Mouse (Mus musculus) myocyte (in vitro differentiated cells): Measurements from ENCODE around the gene Lcn3. TPM values are rescaled to one million over a fixed set of nuclear protein-coding genes. Genes with fewer than 3 reads are reported as not detected.

Experiments used
- H3K27me3 ChIP-seq: one replicate; pipeline ENCODE4 v1.6.1; 2011; ENCODE audit not compliant: control insufficient read depth, insufficient read depth, insufficient read length
- H3K36me3 ChIP-seq: one replicate; pipeline ENCODE4 v1.6.1; 2011; ENCODE audit not compliant: control insufficient read depth, insufficient read depth
- H3K4me2 ChIP-seq: one replicate; pipeline ENCODE4 v1.6.1; 2011; ENCODE audit warnings: low read depth, control low read depth
- H3K4me3 ChIP-seq: one replicate; pipeline ENCODE4 v1.5.1; 2011; ENCODE audit warnings: mild to moderate bottlenecking, control low read depth, moderate library complexity
- H3K79me2 ChIP-seq: one replicate; pipeline ENCODE4 v1.6.1; 2011; ENCODE audit not compliant: control insufficient read depth, insufficient read depth
- H3ac ChIP-seq: one replicate; pipeline ENCODE4 v1.6.1; 2011; ENCODE audit not compliant: control insufficient read depth, insufficient read length
- CEBPB ChIP-seq: IDR thresholded peaks from 2 replicates; pipeline ENCODE4 v1.6.1; 2011; ENCODE audit warnings: mild to moderate bottlenecking, moderate library complexity; ENCODE audit not compliant: poor library complexity, insufficient read depth, severe bottlenecking
- E2F4 ChIP-seq: IDR thresholded peaks from one replicate; pipeline ENCODE4 v1.6.1; 2011; ENCODE audit warnings: mild to moderate bottlenecking, control low read depth, moderate library complexity; ENCODE audit not compliant: insufficient read depth
- MAX ChIP-seq: IDR thresholded peaks from one replicate; pipeline ENCODE4 v1.6.1; 2011; ENCODE audit warnings: low read depth, mild to moderate bottlenecking, control low read depth
- MYOD1 ChIP-seq, 3 experiments: IDR thresholded peaks; one replicate each; pipeline ENCODE4 v1.6.1; 2011; ENCODE audit warnings: control low read depth in 2 of 3, low read depth in 2 of 3, mild to moderate bottlenecking in 2 of 3, moderate library complexity in 1 of 3; ENCODE audit not compliant: insufficient read length in 2 of 3, control insufficient read depth in 1 of 3
- MYOG ChIP-seq, 3 experiments: IDR thresholded peaks; one replicate each; pipeline ENCODE4 v1.6.1; 2011; ENCODE audit warnings: control low read depth in 2 of 3, low read depth in 2 of 3, mild to moderate bottlenecking in 2 of 3; ENCODE audit not compliant: insufficient read length in 2 of 3, control insufficient read depth in 1 of 3, insufficient read depth in 1 of 3
- POLR2A ChIP-seq: IDR thresholded peaks from one replicate; pipeline ENCODE4 v1.6.1; 2011; ENCODE audit warnings: low read depth, mild to moderate bottlenecking, control low read depth, moderate library complexity; ENCODE audit not compliant: insufficient read length
- POLR2AphosphoS2 ChIP-seq: IDR thresholded peaks from one replicate; pipeline ENCODE4 v1.6.1; 2011; ENCODE audit warnings: low read depth, control low read depth; ENCODE audit not compliant: insufficient read length
- REST ChIP-seq: IDR thresholded peaks from one replicate; pipeline ENCODE4 v1.6.1; 2011; ENCODE audit warnings: mild to moderate bottlenecking, control low read depth, moderate library complexity; ENCODE audit not compliant: insufficient read depth, insufficient read length
- SRF ChIP-seq: IDR thresholded peaks from one replicate; pipeline ENCODE4 v1.6.1; 2011; ENCODE audit warnings: low read depth; ENCODE audit not compliant: control insufficient read depth, insufficient read length
- TCF12 ChIP-seq: IDR thresholded peaks from one replicate; pipeline ENCODE4 v1.6.1; 2011; ENCODE audit warnings: mild to moderate bottlenecking, control low read depth; ENCODE audit not compliant: poor library complexity, insufficient read depth, severe bottlenecking
- TCF3 ChIP-seq: IDR thresholded peaks from one replicate; pipeline ENCODE4 v1.6.1; 2011; ENCODE audit warnings: low read depth, control low read depth; ENCODE audit not compliant: insufficient read length
- USF1 ChIP-seq: IDR thresholded peaks from one replicate; pipeline ENCODE4 v1.6.1; 2011; ENCODE audit warnings: low read depth, mild to moderate bottlenecking, control low read depth, moderate library complexity
- polyA plus RNA-seq: library from polyadenylated mRNA; unstranded; fragments of >200 nt; fragmentation: generic; extraction: Trizol; gene quantifications from one replicate; pipeline ENCODE4 v1.2.1, GENCODE M21; 2012; ENCODE audit warnings: missing spikeins

Lcn3 gene
- polyA plus RNA-seq, 1 experiment = not detected

DNA sequence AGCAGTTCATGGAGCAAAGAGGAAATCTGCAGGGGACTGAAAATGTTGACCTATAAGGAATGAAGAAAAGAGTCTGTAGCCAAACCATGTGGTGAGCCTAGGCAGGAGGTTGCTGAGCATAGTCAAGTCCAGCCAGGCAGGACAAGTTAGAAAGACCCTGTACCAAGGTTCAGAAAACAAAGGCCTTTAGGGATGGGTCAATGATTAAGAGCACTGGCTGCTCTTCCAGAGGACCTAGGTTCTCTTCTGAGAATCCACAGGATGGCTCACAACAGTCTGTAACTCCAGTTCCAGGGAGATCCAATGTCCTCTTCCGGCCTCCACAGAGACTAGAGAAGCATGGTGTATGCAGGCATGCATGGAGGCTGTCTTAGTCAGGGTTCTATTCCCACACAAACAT lies 11.2 kb upstream of the Lcn3 start:
- H3K27me3 ChIP-seq = no peaks in the 10 kb centered on the region
- H3K4me2 ChIP-seq = no peak overlapping the region
- TF ChIP-seq TCF3 = no peak
- TF ChIP-seq MAX = no peak
- no peak for TF ChIP-seq POLR2A
- no peak for TF ChIP-seq E2F4
- no peak for TF ChIP-seq MYOD1 (IDR thresholded peaks at IDR 0.05; ENCODE audit: control insufficient read depth in 1 of 3, insufficient read length in 2 of 3, low read depth in 2 of 3)

DNA sequence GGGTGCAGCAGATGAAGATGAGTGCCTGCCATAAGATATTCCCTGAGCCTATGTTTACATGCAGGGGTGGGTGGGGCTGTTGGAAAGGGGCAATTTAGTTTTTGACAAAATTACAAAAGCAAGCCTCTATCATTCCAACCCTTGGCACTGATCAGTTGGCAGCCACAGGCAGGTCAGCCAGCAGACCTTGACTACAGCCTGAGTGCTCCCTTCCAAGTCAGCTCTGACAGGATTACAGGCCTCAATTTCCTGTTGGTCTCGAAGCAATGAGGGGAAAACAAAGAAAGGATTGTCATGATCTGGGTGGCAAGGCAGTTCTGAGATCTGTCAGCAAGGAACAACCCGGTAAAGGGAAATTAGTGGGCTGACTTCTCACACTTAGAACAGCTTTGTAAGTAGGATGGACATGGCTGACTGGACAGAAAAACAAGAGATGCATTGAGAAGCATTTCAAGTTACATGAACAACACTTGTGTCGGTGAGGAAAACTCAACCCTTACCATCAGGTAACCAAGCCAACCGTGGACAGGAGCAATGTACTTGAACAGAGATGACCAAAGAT lies 7.2 kb upstream of the Lcn3 start:
- Histone ChIP-seq H3K36me3 (no peaks in the 10 kb centered on the region), H3K4me2 (no peak overlapping the region), H3K4me3 (no peak overlapping the region), H3K27me3 (peaks cover 23% of the 10 kb centered on the region), H3K79me2 (no peaks in the 10 kb centered on the region), H3ac (no peak overlapping the region)
- TF ChIP-seq SRF = no peak
- TF ChIP-seq CEBPB = no peak
- no peak for TF ChIP-seq POLR2A
- TF ChIP-seq REST = no peak
- TF ChIP-seq TCF3 = no peak
- TF ChIP-seq MAX = no peak
- no peak for TF ChIP-seq MYOG (IDR thresholded peaks at IDR 0.05; ENCODE audit: control insufficient read depth in 1 of 3, insufficient read depth in 1 of 3, insufficient read length in 2 of 3, low read depth in 2 of 3)
- no peak for TF ChIP-seq USF1
- no peak for TF ChIP-seq E2F4
- TF ChIP-seq TCF12 = no peak
- TF ChIP-seq MYOD1 (IDR thresholded peaks at IDR 0.05; ENCODE audit: control insufficient read depth in 1 of 3, insufficient read length in 2 of 3, low read depth in 2 of 3) = no peak
- TF ChIP-seq POLR2AphosphoS2 = no peak

More for the DNA sequence above, 11.2 kb upstream of the Lcn3 start:
- Histone ChIP-seq H3K36me3 (no peaks in the 10 kb centered on the region), H3K79me2 (no peaks in the 10 kb centered on the region), H3K4me3 (no peak overlapping the region), H3ac (no peak overlapping the region)

DNA sequence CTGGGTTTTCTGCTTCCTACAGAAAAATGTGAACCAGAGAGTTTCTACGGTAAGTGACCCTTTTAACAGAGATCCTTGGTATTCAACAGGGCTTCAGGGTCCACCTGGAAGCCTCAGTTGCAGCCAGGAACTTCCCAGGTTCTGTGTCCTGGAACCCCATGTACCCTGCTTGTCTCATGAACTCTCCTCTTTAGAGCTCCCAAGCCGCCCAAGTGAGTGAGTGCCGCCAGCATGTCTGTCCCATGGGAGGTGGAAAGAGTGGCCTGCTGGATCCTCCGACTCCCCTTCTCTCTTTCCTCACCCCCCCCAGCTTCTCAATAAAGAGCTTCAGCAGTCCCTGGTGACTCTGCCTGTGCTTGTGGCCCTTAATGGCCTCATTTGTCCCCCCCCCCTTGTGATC lies 2.4 kb downstream of the Lcn3 start:
- TF ChIP-seq MYOD1 (IDR thresholded peaks at IDR 0.05; ENCODE audit: control insufficient read depth in 1 of 3, insufficient read length in 2 of 3, low read depth in 2 of 3) = no peak

DNA sequence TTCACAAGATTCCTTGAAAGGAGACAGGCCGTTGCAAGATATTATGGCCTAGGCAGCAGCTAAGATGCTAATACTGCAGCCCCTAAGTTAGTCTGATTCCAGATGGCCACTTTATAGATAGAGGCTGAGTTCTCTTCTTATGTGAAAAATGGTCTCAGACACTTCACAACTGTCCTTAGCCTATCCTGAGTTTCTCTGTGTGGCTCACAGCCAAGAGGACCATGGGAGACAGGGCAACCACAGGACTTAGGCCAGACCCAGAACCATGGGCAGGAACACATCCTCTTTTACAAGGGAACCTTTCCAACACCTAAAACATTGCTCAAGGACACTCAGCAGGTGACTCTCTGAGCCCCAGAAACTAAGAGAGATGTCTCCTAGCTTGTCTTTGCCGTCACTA lies 8.1 kb downstream of the Lcn3 start:
- TF ChIP-seq MYOG (IDR thresholded peaks at IDR 0.05; ENCODE audit: control insufficient read depth in 1 of 3, insufficient read depth in 1 of 3, insufficient read length in 2 of 3, low read depth in 2 of 3) = no peak
- TF ChIP-seq POLR2AphosphoS2 = no peak
- TF ChIP-seq MAX = no peak
- TF ChIP-seq POLR2A = no peak
- no peak for TF ChIP-seq REST
- TF ChIP-seq TCF3 = no peak
- TF ChIP-seq SRF = no peak
- TF ChIP-seq CEBPB = no peak
- no peak for TF ChIP-seq TCF12
- TF ChIP-seq E2F4 = no peak
- TF ChIP-seq MYOD1 (IDR thresholded peaks at IDR 0.05; ENCODE audit: control insufficient read depth in 1 of 3, insufficient read length in 2 of 3, low read depth in 2 of 3) = no peak
- TF ChIP-seq USF1 = no peak
- Histone ChIP-seq H3K4me2 (no peak overlapping the region), H3K36me3 (no peaks in the 10 kb centered on the region)

More for the DNA sequence above, 2.4 kb downstream of the Lcn3 start:
- Histone ChIP-seq H3K27me3 (peaks cover 4% of the 10 kb centered on the region), H3K79me2 (no peaks in the 10 kb centered on the region), H3K4me2 (no peak overlapping the region), H3ac (no peak overlapping the region), H3K36me3 (no peaks in the 10 kb centered on the region), H3K4me3 (no peak overlapping the region)

DNA sequence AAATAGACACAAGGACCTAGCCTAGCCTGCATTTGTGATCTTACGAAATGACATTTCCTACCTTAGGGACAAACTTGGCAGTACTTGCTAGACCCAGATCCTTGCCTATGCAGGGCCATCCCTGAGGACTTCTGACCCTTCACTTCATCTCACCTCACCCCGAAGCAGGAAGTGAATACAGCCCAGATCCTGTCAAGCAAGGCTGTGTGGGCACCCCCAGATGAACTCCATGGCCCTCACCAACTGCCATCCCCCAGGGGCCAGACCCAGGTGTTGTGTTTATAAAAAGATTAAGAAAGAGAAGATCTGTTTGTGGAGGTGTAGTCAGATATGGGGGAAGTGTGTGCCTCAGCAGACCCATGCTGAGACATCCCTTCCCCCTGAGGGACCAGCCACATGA lies 9.3 kb downstream of the Lcn3 start:
- Histone ChIP-seq H3K79me2 (no peaks in the 10 kb centered on the region), H3ac (no peak overlapping the region), H3K4me2 (no peak overlapping the region), H3K27me3 (peaks cover 7% of the 10 kb centered on the region), H3K36me3 (no peaks in the 10 kb centered on the region), H3K4me3 (no peak overlapping the region)
- no peak for TF ChIP-seq CEBPB
- no peak for TF ChIP-seq MYOD1 (IDR thresholded peaks at IDR 0.05; ENCODE audit: control insufficient read depth in 1 of 3, insufficient read length in 2 of 3, low read depth in 2 of 3)
- no peak for TF ChIP-seq TCF3
- TF ChIP-seq SRF = no peak
- TF ChIP-seq USF1 = no peak
- no peak for TF ChIP-seq MYOG (IDR thresholded peaks at IDR 0.05; ENCODE audit: control insufficient read depth in 1 of 3, insufficient read depth in 1 of 3, insufficient read length in 2 of 3, low read depth in 2 of 3)

More for the DNA sequence above, 8.1 kb downstream of the Lcn3 start:
- no peak overlapping the region for H3ac ChIP-seq
- no peaks in the 10 kb centered on the region for H3K79me2 ChIP-seq
- no peak overlapping the region for H3K4me3 ChIP-seq
- peaks cover 7% of the 10 kb centered on the region for H3K27me3 ChIP-seq
